Mouse (Mus musculus) cerebellum, postnatal 25 days (tissue): ENCODE measurements around the gene Ldlr.
A peak's percentile ranks its signal among the peaks of the same experiment; 100 is the strongest.

Experiments
- DNase-seq, 2 experiments: peaks; one replicate each; pipeline ENCODE4 v3.0.0; 2021; ENCODE audit warnings: mixed read lengths in 2 of 2

Gene Ldlr

DNA sequence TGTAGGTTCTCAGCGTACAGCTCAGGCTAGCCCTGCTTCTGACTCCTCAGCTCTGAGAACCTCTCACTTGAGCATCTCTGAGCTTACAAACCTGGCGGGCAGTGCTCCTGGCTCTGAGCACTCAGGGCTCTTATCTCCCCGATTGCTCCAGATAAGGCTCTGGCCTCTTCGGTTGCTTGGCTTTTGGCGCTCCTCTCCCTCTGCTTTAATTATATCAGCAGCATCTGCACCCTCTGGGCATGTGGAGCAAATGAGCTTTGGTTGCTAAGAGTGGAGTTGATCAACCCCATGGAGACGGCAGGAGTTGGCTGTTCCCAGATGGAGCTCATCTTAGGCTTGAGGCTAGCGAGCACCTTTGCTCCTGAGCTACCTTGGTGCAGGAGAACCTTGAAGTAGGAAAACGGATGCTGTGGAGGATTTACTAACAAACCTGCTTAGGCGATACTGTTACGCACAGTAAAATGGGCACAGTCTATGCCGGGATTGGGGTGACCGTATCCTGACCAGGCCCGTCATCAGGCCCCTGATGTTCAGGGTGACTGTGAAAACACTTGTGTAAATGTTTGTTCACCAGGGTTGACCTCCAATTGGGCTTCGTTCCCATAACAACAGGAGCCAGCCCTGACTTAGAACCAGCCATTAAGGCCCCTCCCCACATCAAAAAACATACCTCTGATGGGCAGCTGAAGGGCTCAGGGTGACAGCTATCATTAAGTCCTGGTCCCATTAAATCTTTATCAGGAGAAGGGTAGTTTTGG lies 3.1 kb downstream of the Ldlr start:
- peak in 1 of 2 experiments; percentile 29 for DNase-seq

- no peak for DNase-seq
Observed at GRCm38 (mm10) chr9:21728261-21728832, 5.1 kb downstream of the Ldlr start.

DNA sequence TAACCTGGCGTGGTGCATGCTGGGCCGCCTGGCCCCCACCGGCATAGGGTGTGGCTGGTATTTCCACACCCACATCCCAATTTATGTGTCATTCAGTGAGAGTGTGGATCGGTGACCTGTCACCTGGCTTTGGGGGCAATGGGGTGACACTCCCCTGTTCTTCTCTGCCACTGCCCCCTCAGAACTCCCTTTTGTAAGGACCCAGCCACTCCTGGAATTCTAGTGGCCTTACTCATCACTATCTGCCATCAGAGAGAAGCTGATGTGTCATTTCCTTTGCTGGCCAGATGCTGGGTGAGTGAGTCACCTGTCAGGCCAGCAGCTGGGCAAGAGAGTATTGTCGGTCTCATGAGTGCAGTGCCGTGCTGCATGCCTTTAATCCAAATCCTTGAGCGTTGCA lies 6.0 kb downstream of the Ldlr start:
- no peak for DNase-seq

DNA sequence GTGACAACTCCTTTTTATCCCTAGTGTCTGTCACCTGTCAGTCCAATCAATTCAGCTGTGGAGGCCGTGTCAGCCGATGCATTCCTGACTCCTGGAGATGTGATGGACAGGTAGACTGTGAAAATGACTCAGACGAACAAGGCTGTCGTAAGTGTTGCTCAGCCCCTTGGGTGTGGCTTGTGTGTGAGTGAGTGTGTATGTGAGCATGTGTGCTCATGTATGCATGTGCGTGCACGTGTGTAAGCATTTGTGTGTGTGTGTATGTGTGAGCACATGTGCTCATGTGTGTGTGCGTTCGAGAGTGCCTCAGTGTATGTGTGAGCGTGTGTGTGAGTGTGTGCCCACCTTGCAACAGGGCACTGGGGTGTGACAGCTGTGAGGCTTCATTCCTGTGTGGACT lies 9.0 kb downstream of the Ldlr start:
- DNase-seq, result no peak

DNA sequence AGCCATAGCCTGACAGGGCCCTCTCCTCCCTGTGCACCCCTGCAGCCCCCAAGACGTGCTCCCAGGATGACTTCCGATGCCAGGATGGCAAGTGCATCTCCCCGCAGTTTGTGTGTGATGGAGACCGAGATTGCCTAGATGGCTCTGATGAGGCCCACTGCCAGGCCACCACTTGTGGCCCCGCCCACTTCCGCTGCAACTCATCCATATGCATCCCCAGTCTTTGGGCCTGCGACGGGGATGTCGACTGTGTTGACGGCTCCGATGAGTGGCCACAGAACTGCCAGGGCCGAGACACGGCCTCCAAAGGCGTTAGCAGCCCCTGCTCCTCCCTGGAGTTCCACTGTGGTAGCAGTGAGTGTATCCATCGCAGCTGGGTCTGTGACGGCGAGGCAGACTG lies 10.2 kb downstream of the Ldlr start:
- DNase-seq, result no peak

GRCm38 (mm10) chr9:21733989-21734388 lies 10.7 kb downstream of the Ldlr start:
- no peak for DNase-seq

GRCm38 (mm10) chr9:21735126-21735525 lies 11.8 kb downstream of the Ldlr start:
- DNase-seq, result no peak

- no peak for DNase-seq
Observed at GRCm38 (mm10) chr9:21736580-21736979, 13.3 kb downstream of the Ldlr start.

DNA sequence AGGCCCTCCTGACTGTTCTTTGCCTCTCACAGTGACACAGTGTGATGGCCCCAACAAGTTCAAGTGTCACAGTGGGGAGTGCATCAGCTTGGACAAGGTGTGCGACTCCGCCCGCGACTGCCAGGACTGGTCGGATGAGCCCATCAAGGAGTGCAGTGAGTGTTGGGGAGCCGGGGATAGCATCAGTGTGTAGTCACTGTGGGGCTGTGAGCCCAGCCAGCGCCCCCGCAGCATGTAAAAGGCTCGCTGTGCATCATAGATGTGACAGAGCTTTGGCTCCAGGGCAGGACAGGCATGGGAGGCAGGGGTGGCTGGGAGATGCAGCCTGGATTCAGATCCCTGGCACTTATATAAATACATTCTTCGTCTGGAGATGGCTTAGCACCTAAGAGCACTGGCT lies 13.9 kb downstream of the Ldlr start:
- no peak for DNase-seq

DNA sequence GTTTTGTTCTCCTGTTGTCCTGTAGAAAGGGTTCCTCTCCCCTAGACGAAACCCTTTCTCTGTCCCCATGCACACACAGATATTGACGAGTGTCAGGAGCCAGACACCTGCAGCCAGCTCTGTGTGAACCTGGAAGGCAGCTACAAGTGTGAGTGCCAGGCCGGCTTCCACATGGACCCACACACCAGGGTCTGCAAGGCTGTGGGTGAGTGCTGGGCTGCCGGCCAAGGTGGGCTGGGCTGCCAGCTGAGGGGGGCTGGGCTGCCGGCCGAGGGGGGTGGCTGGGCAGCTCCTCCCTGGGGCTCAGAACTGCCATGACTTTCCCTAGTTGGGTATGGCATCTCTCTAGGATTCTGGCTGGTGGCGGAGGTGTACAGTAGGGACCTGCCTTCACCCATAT lies 15.5 kb downstream of the Ldlr start:
- DNase-seq, result peak; percentile 46 to 63

- DNase-seq, result no peak
Observed at GRCm38 (mm10) chr9:21740427-21740826, 17.1 kb downstream of the Ldlr start.

- no peak for DNase-seq
Observed at GRCm38 (mm10) chr9:21741514-21741913, 18.2 kb downstream of the Ldlr start.

DNA sequence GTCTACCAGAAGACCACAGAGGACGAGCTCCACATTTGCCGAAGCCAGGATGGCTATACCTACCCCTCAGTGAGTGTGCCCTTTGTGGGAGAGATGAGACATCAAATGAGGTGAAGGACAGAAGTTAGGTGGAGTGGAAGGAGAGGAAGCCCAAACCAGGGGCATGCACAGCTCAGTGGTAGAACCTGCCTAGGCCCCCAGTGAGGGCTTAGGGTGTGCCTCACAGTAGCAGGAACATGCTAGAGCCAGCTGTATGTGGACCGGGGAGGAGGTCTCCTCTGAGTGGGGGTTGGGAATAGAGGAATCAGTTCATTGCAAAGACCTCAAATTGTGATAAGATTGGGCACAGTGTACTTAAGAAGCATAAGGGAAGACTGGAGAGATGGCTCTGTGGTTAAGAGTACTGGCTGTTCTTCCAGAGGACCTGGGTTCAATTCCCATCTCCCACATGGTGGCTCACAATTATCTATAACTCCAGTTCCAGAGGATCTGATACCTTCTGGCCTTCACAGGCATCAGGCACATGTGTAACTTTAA lies 24.0 kb downstream of the Ldlr start:
- DNase-seq, result no peak

DNA sequence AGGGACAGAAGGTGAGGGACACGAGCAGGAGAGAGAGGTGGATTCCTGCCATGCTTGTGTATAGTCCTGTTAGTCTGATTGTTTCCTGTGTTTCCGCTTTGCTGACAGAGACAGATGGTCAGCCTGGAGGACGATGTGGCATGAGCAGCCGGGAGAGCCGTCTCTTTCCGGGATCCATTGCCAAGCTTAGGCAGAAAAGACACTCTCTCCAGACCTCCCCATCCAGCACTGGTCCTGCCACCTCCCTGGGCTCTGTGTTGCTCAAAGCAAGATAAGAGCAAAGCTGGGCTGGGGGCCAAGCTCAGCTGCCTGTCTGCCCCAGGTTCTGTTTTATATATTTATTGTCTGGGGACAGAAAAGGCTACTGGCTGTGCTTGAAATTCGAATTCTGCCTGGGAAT lies 24.8 kb downstream of the Ldlr start:
- DNase-seq, result peak; percentile 93 to 96

DNA sequence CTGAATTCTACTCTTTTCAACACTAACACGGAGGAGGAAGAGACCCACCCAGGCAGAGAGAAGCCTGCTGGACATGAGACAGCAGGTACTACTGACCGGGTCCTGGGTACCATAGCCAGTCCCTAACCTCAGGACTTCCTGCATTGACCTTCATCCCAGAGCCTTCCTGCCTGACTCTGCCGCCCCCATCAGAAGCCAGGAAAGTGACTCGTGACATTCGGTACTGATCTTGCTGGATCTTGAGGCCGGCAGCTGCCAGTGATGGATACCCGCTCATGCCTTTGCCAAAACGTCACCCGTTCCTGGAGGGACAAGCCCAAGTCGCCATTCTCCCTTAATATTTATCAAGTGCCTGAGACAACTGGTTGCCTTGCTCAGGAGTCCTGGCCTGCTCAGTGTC lies 25.2 kb downstream of the Ldlr start:
- DNase-seq, result peak; percentile 60 to 71

- DNase-seq, result peak; percentile 44 to 62
Observed at GRCm38 (mm10) chr9:21749382-21750118, 26.3 kb downstream of the Ldlr start.

DNA sequence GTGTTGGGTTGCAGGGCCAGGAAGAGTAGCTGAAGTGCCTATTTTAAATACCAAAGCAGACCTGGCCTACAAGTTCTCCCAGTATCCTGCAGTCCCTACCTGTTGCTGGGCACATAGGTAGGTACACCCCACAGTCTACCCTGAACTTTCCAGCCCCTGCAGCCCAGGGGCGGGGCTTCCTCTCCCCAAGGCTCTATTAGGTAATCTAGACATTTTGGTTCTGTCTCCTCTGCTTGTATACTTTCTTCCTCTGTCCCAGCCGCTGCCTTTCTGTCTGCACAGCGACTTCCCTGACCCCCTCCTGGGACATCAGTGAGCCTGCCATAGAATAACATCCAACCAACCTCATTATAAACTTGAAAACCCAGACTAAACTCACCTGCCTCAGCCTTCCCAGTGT lies 27.1 kb downstream of the Ldlr start:
- no peak for DNase-seq

DNA sequence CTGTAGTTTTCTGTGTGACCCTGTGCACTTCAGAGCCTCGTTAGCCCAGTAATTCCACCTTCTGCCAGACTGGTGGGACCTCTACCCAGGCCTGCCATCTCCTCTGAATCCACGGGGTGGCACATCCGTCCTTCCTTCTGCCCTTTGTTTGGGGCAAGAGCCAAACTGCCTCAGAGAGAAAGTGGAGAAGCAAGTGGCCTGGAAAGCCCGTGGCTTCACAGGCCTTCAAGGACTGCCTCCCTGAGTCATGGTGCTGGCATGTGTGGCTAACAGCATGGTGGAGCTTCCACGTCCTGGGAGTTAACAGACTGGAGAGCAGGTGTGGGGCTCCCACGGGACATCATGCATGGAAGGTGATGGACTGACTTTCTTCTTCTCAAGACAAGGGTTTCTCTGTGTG lies 28.1 kb downstream of the Ldlr start:
- DNase-seq, result peak; percentile 52 to 67

GRCm38 (mm10) chr9:21752252-21752792 lies 29.0 kb downstream of the Ldlr start:
- DNase-seq, result peak in 1 of 2 experiments; percentile 42

GRCm38 (mm10) chr9:21754003-21754402 lies 30.7 kb downstream of the Ldlr start:
- peak; percentile 86 to 90 for DNase-seq

DNA sequence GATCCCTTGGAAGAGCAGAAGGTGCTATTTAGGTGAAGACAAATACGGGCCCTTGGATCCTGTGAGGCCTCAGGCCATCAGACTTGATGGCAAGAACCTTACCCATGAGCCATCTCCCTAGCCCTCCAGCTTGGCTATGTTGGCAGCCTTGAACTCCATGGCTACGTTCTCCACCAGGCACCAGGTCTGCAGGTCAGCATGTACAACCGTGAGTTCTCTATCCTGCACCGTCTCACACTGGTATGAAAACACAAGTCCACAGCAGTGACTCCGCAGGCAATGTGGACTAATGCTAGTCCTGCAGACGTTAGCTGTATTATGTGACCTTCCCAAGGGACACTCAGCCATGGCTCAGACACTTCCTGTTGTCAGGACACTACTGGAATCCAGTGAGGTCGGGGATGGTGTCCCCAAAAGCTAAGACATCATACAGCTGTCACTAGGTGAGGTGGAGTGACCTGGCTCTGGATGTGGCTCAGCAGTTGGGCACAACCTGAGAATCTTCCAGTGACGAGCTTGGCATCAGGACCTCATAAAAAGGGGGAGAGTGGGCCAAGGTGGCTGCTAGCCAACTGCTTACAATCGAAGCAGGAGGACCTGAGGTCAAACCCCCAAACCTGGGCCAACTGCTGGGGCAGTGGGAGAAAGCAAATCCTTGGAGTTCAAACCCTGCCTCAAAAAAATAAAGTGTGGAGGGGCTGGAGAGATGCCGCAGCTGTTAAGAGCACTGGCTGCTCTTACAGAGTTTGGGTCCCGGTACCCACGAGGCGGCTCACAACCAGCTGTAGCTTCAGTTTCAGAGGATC lies 31.4 kb downstream of the Ldlr start:
- no peak for DNase-seq
